Mouse (Mus musculus) lung, adult 2 months (tissue): ENCODE data around the gene Myo1h. TPM values are rescaled to one million over a fixed set of nuclear protein-coding genes. Genes with fewer than 3 reads are reported as not detected.

Experiments
- DNase-seq: peaks from one replicate; pipeline ENCODE4 v3.0.0; 2022
- H3K4me1 ChIP-seq: fragments of 200-500 bp; 2 replicates; pipeline ENCODE4 v1.6.1; 2011; ENCODE audit warnings: low read length; ENCODE audit not compliant: control insufficient read depth, insufficient read depth
- H3K4me3 ChIP-seq: fragments of 200-500 bp; replicated peaks from 2 replicates; pipeline ENCODE3; 2011; ENCODE audit warnings: low read depth, mild to moderate bottlenecking, control low read depth, low read length; ENCODE audit errors: extremely low read depth
- CTCF ChIP-seq: fragments of 200-500 bp; IDR thresholded peaks from 2 replicates; pipeline ENCODE4 v1.5.1; 2011; ENCODE audit warnings: mild to moderate bottlenecking, low read length, control low read depth; ENCODE audit not compliant: insufficient read depth
- POLR2A ChIP-seq: fragments of 200-500 bp; IDR thresholded peaks from 2 replicates; pipeline ENCODE4 v1.6.1; 2011; ENCODE audit warnings: low read depth, mild to moderate bottlenecking, control low read depth, low read length, borderline replicate concordance; ENCODE audit errors: extremely low read depth
- WGBS: fragments of 180-500 bp; shearing (Covaris S2); methylation state at CpG from one replicate; pipeline ENCODE4 v1.1.7; 2018; 5-methylcytosine and 5-hydroxymethylcytosine counted together
- polyA plus RNA-seq: library from polyadenylated mRNA; depleted of rRNA; stranded (reverse); fragments of >200 nt; gene quantifications from 2 replicates; pipeline ENCODE4 v1.2.3, GENCODE M21; 2012; rRNA removed

Myo1h gene
- polyA plus RNA-seq, 1 experiment = 2.1 TPM

GRCm38 (mm10) chr5:114410429-114410828 is 121.5 kb downstream of the Myo1h start:
- 82% methylated on average over 13 of the region's 13 CpGs for WGBS
- DNase-seq = no peak
- TF ChIP-seq CTCF = no peak
- TF ChIP-seq POLR2A = no peak
- Histone ChIP-seq H3K4me1 (peaks cover 2% of the 10 kb centered on the region; the same call in 1 of the 2 replicates), H3K4me3 (no peak overlapping the region)

DNA sequence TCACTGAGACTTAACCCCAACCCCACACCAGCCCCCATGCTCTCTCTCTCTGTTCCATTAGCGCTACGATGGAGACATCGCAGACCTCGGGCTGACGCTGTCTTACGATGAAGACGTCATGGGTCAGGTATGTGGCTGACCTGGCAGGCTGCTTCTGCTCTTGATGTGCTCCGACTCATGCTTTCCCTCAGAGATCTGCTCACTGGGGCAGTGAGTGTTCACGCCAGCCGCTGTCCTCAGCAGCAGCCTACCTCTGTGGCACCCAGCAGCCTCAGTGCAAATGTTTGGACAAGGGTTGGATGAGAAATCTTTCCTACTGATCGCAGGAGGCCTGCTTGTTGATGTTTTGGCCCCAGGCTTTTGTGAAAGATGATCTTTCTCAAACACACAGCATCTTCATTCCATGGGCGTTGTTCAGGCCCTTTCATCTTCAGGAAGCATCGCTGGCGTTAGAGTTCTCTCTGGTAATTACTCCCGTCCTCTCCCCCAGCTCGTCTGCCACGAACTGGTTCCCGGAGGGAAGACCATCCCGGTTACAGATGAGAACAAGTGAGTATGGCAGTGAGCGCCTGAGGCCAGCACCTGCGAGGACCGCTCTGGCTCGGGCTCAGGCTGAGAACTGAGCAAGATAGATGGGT is 123.5 kb downstream of the Myo1h start:
- Histone ChIP-seq H3K4me3 (no peak overlapping the region), H3K4me1 (peaks cover 1% of the 10 kb centered on the region; the same call in 1 of the 2 replicates)
- TF ChIP-seq CTCF (no peak), POLR2A (no peak)
- 55% methylated on average over 23 of the region's 23 CpGs for WGBS
- DNase-seq = peak; percentile 23

GRCm38 (mm10) chr5:114413067-114413735 is 124.2 kb downstream of the Myo1h start:
- no peak for TF ChIP-seq CTCF
- no peak for TF ChIP-seq POLR2A
- WGBS = 49% methylated on average over 16 of the region's 16 CpGs
- H3K4me1 ChIP-seq = no peaks in the 10 kb centered on the region; the same call in 1 of the 2 replicates
- DNase-seq = peak; percentile 32
- no peak overlapping the region for H3K4me3 ChIP-seq

Other genes with a start within 250 kb of the Myo1h start
- 17.0 and 19.7 TPM in 2 replicates for gene Usp30, start 223.7 kb upstream of the Myo1h start, polyA plus RNA-seq
- gene Svop, start 197.6 kb upstream of the Myo1h start, polyA plus RNA-seq = not detected in 2 replicates
- gene Alkbh2, start 160.9 kb upstream of the Myo1h start, polyA plus RNA-seq = 7.7 and 8.6 TPM in 2 replicates
- 2.2 and 3.0 TPM in 2 replicates for gene Ung, start 158.8 kb upstream of the Myo1h start, polyA plus RNA-seq
- 20.0 and 37.5 TPM in 2 replicates for gene Acacb, start 142.6 kb upstream of the Myo1h start, polyA plus RNA-seq
- 1.1 and 1.2 TPM in 2 replicates for gene Foxn4, start 15.4 kb upstream of the Myo1h start, polyA plus RNA-seq
- gene Kctd10, start 91.3 kb downstream of the Myo1h start, polyA plus RNA-seq = 278 and 318 TPM in 2 replicates
- gene Ube3b, start 91.4 kb downstream of the Myo1h start, polyA plus RNA-seq = 69.2 and 74.3 TPM in 2 replicates
- gene Mmab, start 154.9 kb downstream of the Myo1h start, polyA plus RNA-seq = 12.8 and 15.7 TPM in 2 replicates
- 44.7 and 52.1 TPM in 2 replicates for gene Mvk, start 155.1 kb downstream of the Myo1h start, polyA plus RNA-seq